Mouse (Mus musculus) intestine, embryonic 15.5 days (tissue): ENCODE results near the gene Ankrd66. TPM values are rescaled to one million over a fixed set of nuclear protein-coding genes. Genes with fewer than 3 reads are reported as not detected.

Experiments
- ATAC-seq: fragments of 200-750 bp; cut with Nextera tagmentation; 2 replicates; pipeline ENCODE4 v1.8.0; 2017; ENCODE audit warnings: moderate TSS enrichment, moderate library complexity
- H3K27ac ChIP-seq: fragments of 300-500 bp; sonication (generic); 2 replicates; pipeline ENCODE4 v1.5.1; 2015; ENCODE audit warnings: mild to moderate bottlenecking, inconsistent platforms
- H3K27me3 ChIP-seq: fragments of 300-500 bp; sonication (generic); replicated peaks from 2 replicates; pipeline ENCODE4 v1.6.1; 2015; ENCODE audit warnings: inconsistent platforms
- H3K36me3 ChIP-seq: fragments of 300-500 bp; sonication (generic); 2 replicates; pipeline ENCODE4 v1.6.1; 2015; ENCODE audit warnings: inconsistent platforms
- H3K4me1 ChIP-seq: fragments of 300-500 bp; sonication (generic); replicated peaks from 2 replicates; pipeline ENCODE4 v1.6.1; 2015; ENCODE audit warnings: inconsistent platforms
- H3K4me2 ChIP-seq: fragments of 300-500 bp; sonication (generic); replicated peaks from 2 replicates; pipeline ENCODE4 v1.6.1; 2015; ENCODE audit warnings: mild to moderate bottlenecking, inconsistent platforms
- H3K4me3 ChIP-seq: fragments of 300-500 bp; sonication (generic); replicated peaks from 2 replicates; pipeline ENCODE4 v1.5.1; 2015; ENCODE audit warnings: inconsistent platforms
- H3K9ac ChIP-seq: fragments of 300-500 bp; sonication (generic); 2 replicates; pipeline ENCODE4 v1.6.1; 2015; ENCODE audit warnings: inconsistent platforms
- H3K9me3 ChIP-seq: fragments of 300-500 bp; sonication (generic); 2 replicates; pipeline ENCODE4 v1.6.1; 2016; ENCODE audit warnings: inconsistent platforms
- WGBS: fragments of 180-500 bp; shearing (Covaris S2); methylation state at CpG from one replicate; pipeline ENCODE4 v1.1.7; 2015; 5-methylcytosine and 5-hydroxymethylcytosine counted together
- polyA plus RNA-seq: library from polyadenylated mRNA; unstranded; fragments of >200 nt; fragmentation: Nextera tagmentation; extraction: Ambion mirVana; gene quantifications from 2 replicates; pipeline ENCODE4 v1.2.1, GENCODE M21; 2015

The Ankrd66 gene
- polyA plus RNA-seq, 1 experiment from 2014 or later, result 0.18 TPM

- ATAC-seq, result no peak
- Histone ChIP-seq H3K4me2 (no peak overlapping the region), H3K36me3 (no peaks in the 10 kb centered on the region), H3K4me1 (peaks cover 5% of the 10 kb centered on the region; the same call in 1 of the 2 replicates), H3K27ac (no peak overlapping the region), H3K9me3 (no peaks in the 10 kb centered on the region), H3K4me3 (no peak overlapping the region), H3K9ac (no peak overlapping the region), H3K27me3 (no peaks in the 10 kb centered on the region)
- 90% methylated on average over 4 of the region's 4 CpGs for WGBS
These were observed 12.2 kb downstream of the Ankrd66 start for GRCm38 (mm10) chr17:43531192-43531591.

GRCm38 (mm10) chr17:43530507-43530906, 12.9 kb downstream of the Ankrd66 start:
- Histone ChIP-seq H3K27ac (no peak overlapping the region), H3K4me2 (no peak overlapping the region)

GRCm38 (mm10) chr17:43520166-43520565, 23.3 kb downstream of the Ankrd66 start:
- H3K4me3 ChIP-seq, result no peak overlapping the region
- no peak for ATAC-seq
- H3K9ac ChIP-seq, result no peak overlapping the region
- H3K4me1 ChIP-seq, result 0 out of 2 replicates have a peak, but pooled peaks cover 2% of the 10 kb centered on the region
- no peak overlapping the region for H3K4me2 ChIP-seq
- no peaks in the 10 kb centered on the region for H3K27me3 ChIP-seq
- no peak overlapping the region for H3K27ac ChIP-seq
- 75% methylated on average over 3 of the region's 3 CpGs for WGBS
- no peaks in the 10 kb centered on the region for H3K36me3 ChIP-seq
- H3K9me3 ChIP-seq, result no peaks in the 10 kb centered on the region

More at GRCm38 (mm10) chr17:43530507-43530906, 12.9 kb downstream of the Ankrd66 start:
- 84% methylated on average over 2 of the region's 2 CpGs for WGBS
- Histone ChIP-seq H3K27me3 (no peaks in the 10 kb centered on the region), H3K9me3 (no peaks in the 10 kb centered on the region), H3K9ac (no peak overlapping the region), H3K36me3 (no peaks in the 10 kb centered on the region), H3K4me3 (no peak overlapping the region), H3K4me1 (peaks cover 5% of the 10 kb centered on the region; the same call in 1 of the 2 replicates)
- ATAC-seq, result no peak

GRCm38 (mm10) chr17:43518644-43519409, 24.6 kb downstream of the Ankrd66 start:
- H3K36me3 ChIP-seq, result no peaks in the 10 kb centered on the region
- no peak overlapping the region for H3K4me3 ChIP-seq
- H3K4me2 ChIP-seq, result no peak overlapping the region
- no peak overlapping the region for H3K9ac ChIP-seq
- H3K9me3 ChIP-seq, result no peaks in the 10 kb centered on the region
- 25% methylated on average over 18 of the region's 18 CpGs for WGBS
- H3K27ac ChIP-seq, result no peak overlapping the region
- ATAC-seq, result peak; percentile 89
- H3K4me1 ChIP-seq, result 0 out of 2 replicates have a peak, but pooled peaks cover 2% of the 10 kb centered on the region
- no peaks in the 10 kb centered on the region for H3K27me3 ChIP-seq

GRCm38 (mm10) chr17:43510782-43511181, 32.7 kb downstream of the Ankrd66 start:
- H3K4me3 ChIP-seq, result no peak overlapping the region
- no peak overlapping the region for H3K27ac ChIP-seq
- no peaks in the 10 kb centered on the region for H3K9me3 ChIP-seq
- H3K27me3 ChIP-seq, result no peaks in the 10 kb centered on the region
- H3K4me2 ChIP-seq, result no peak overlapping the region
- H3K9ac ChIP-seq, result no peak overlapping the region
- no peak for ATAC-seq
- no peaks in the 10 kb centered on the region for H3K4me1 ChIP-seq
- 77% methylated on average over 4 of the region's 4 CpGs for WGBS
- no peaks in the 10 kb centered on the region for H3K36me3 ChIP-seq

- H3K9ac ChIP-seq, result no peak overlapping the region
- H3K36me3 ChIP-seq, result no peaks in the 10 kb centered on the region
- H3K4me3 ChIP-seq, result no peak overlapping the region
- ATAC-seq, result peak; percentile 83
- H3K4me1 ChIP-seq, result no peaks in the 10 kb centered on the region
- peak overlapping the region; percentile 36 for H3K4me2 ChIP-seq
- peak overlapping the region; percentile 80 for H3K27ac ChIP-seq
- WGBS, result 29% methylated on average over 6 of the region's 6 CpGs
- H3K9me3 ChIP-seq, result no peaks in the 10 kb centered on the region
- no peaks in the 10 kb centered on the region for H3K27me3 ChIP-seq
These were observed 38.9 kb downstream of the Ankrd66 start for GRCm38 (mm10) chr17:43504594-43504934.

- H3K9me3 ChIP-seq, result no peaks in the 10 kb centered on the region
- H3K4me2 ChIP-seq, result peak overlapping the region; percentile 36
- no peaks in the 10 kb centered on the region for H3K27me3 ChIP-seq
- no peaks in the 10 kb centered on the region for H3K4me1 ChIP-seq
- 24% methylated on average over 4 of the region's 4 CpGs for WGBS
- no peak overlapping the region for H3K4me3 ChIP-seq
- H3K27ac ChIP-seq, result peak overlapping the region; percentile 80
- H3K9ac ChIP-seq, result no peak overlapping the region
- no peaks in the 10 kb centered on the region for H3K36me3 ChIP-seq
- peak; percentile 92 for ATAC-seq
These were observed 39.4 kb downstream of the Ankrd66 start for GRCm38 (mm10) chr17:43503861-43504593.

GRCm38 (mm10) chr17:43502592-43502991, 40.8 kb downstream of the Ankrd66 start, which contains the start of gene Mep1a:
Mep1a (minus strand) TSS chr17:43502812.
- Histone ChIP-seq H3K27me3 (no peaks in the 10 kb centered on the region), H3K36me3 (no peaks in the 10 kb centered on the region), H3K4me1 (no peaks in the 10 kb centered on the region), H3K9me3 (no peaks in the 10 kb centered on the region), H3K27ac (peak within 1 kb of the TSS; percentile 52), H3K4me2 (peak within 1 kb of the TSS; percentile 35), H3K9ac (no peak within 1 kb of the TSS), H3K4me3 (peak within 1 kb of the TSS; percentile 23)
- 66% methylated on average over 9 of the region's 9 CpGs for WGBS
- peak; percentile 65 for ATAC-seq

- Histone ChIP-seq H3K36me3 (no peaks in the 10 kb centered on the region), H3K4me2 (peak overlapping the region; percentile 35), H3K4me3 (peak overlapping the region; percentile 23), H3K27me3 (no peaks in the 10 kb centered on the region), H3K9me3 (no peaks in the 10 kb centered on the region), H3K9ac (no peak overlapping the region), H3K4me1 (no peaks in the 10 kb centered on the region), H3K27ac (peak overlapping the region; percentile 52)
- 91% methylated on average over 5 of the region's 5 CpGs for WGBS
- no peak for ATAC-seq
These were observed 41.8 kb downstream of the Ankrd66 start for GRCm38 (mm10) chr17:43501631-43502030.

- Histone ChIP-seq H3K9ac (no peak overlapping the region), H3K36me3 (no peaks in the 10 kb centered on the region), H3K27me3 (no peaks in the 10 kb centered on the region), H3K4me1 (no peaks in the 10 kb centered on the region), H3K4me3 (no peak overlapping the region), H3K27ac (no peak overlapping the region), H3K4me2 (peak overlapping the region; percentile 35), H3K9me3 (no peaks in the 10 kb centered on the region)
- no peak for ATAC-seq
- 75% methylated on average over 3 of the region's 3 CpGs for WGBS
These were observed 42.2 kb downstream of the Ankrd66 start for GRCm38 (mm10) chr17:43501223-43501622.

- no peak overlapping the region; the same call in 1 of the 2 replicates for H3K4me2 ChIP-seq
These were observed 42.9 kb downstream of the Ankrd66 start for GRCm38 (mm10) chr17:43500513-43500912.

GRCm38 (mm10) chr17:43497521-43497920, 45.9 kb downstream of the Ankrd66 start:
- Histone ChIP-seq H3K9me3 (no peaks in the 10 kb centered on the region), H3K27me3 (no peaks in the 10 kb centered on the region), H3K9ac (no peak overlapping the region), H3K4me2 (no peak overlapping the region), H3K4me1 (no peaks in the 10 kb centered on the region), H3K4me3 (no peak overlapping the region), H3K36me3 (no peaks in the 10 kb centered on the region), H3K27ac (no peak overlapping the region)
- no peak for ATAC-seq
- 64% methylated on average over 4 of the region's 4 CpGs for WGBS

More at GRCm38 (mm10) chr17:43500513-43500912, 42.9 kb downstream of the Ankrd66 start:
- no peak for ATAC-seq
- Histone ChIP-seq H3K27ac (no peak overlapping the region), H3K36me3 (no peaks in the 10 kb centered on the region), H3K4me1 (no peaks in the 10 kb centered on the region), H3K9ac (no peak overlapping the region), H3K9me3 (no peaks in the 10 kb centered on the region), H3K4me3 (no peak overlapping the region), H3K27me3 (no peaks in the 10 kb centered on the region)
- WGBS, result 79% methylated on average over 1 of the region's 1 CpGs
